Comparison of ENCODE assay signal across 1 mouse cellular context in genomic region chr1:130282153-130282552, GRCm38 (mm10).
TF ChIP-seq lines count a peak whose summit lies in the region.

No protein-coding gene starts in this region.

TF ChIP-seq in MEL, 35 proteins besides CTCF, POLR2A, EP300 and RAD21 (continued from another document):
- TF ChIP-seq E2F4 (IDR thresholded peaks at IDR 0.05; ENCODE audit: borderline replicate concordance, low read depth, low read length) (no peak), KAT2A (conservative IDR thresholded peaks at IDR 0.05; ENCODE audit: low read depth, low read length) (no peak), CHD2 (IDR thresholded peaks at IDR 0.05; ENCODE audit: low read length) (0 out of 2 replicates have a peak, but pooled peaks have one; percentile 19), HCFC1 (IDR thresholded peaks at IDR 0.05; ENCODE audit: low read depth, low read length) (peak; percentile 51; the same call in 1 of the 2 replicates), MEF2A (IDR thresholded peaks at IDR 0.05; ENCODE audit: extremely low read depth, insufficient replicate concordance, low read depth, low read length, poor library complexity, severe bottlenecking) (peak; percentile 99), POLR2AphosphoS5 (IDR thresholded peaks at IDR 0.05; ENCODE audit: borderline replicate concordance, low read depth, low read length) (no peak), MXI1 (IDR thresholded peaks at IDR 0.05; ENCODE audit: low read depth, low read length) (peak; percentile 46; the same call in 1 of the 2 replicates), NRF1 (IDR thresholded peaks at IDR 0.05; ENCODE audit: insufficient read depth, low read depth, low read length, poor library complexity, severe bottlenecking) (no peak), MYB (IDR thresholded peaks at IDR 0.05; ENCODE audit: low read depth, low read length) (peak; percentile 51; the same call in 1 of the 2 replicates), TBP (IDR thresholded peaks at IDR 0.05; ENCODE audit: low read depth, low read length) (no peak), GATA1 (IDR thresholded peaks at IDR 0.05; ENCODE audit: low read depth, low read length) (peak; percentile 98), USF1 (IDR thresholded peaks at IDR 0.05; ENCODE audit: low read depth, low read length) (no peak), CHD1 (IDR thresholded peaks at IDR 0.05; ENCODE audit: low read depth, low read length) (no peak), ZC3H11A (IDR thresholded peaks at IDR 0.05; ENCODE audit: low read depth, low read length) (0 out of 2 replicates have a peak, but pooled peaks have one; percentile 7), SIN3A (IDR thresholded peaks at IDR 0.05; ENCODE audit: low read length) (peak; percentile 88), NELFE (IDR thresholded peaks at IDR 0.05; ENCODE audit: low read depth, low read length) (no peak), ELF1 (IDR thresholded peaks at IDR 0.05; ENCODE audit: low read depth, low read length) (no peak)
TF ChIP-seq in MEL: peak in this region for 18.
